Mouse (Mus musculus): ENCODE data around the gene Car14. TPM values are rescaled to one million over a fixed set of nuclear protein-coding genes. Genes with fewer than 3 reads are reported as not detected.
A peak's percentile ranks its signal among the peaks of the same experiment; 100 is the strongest.
"Not testable (repeated sequence)": the region's sequence is repeated elsewhere in the genome, so short reads cannot be mapped to it uniquely, and the experiment has no call there.

Car14 gene
- total RNA-seq, 2 experiments from 2014 or later, result 87.3 to 91.0 TPM

DNA sequence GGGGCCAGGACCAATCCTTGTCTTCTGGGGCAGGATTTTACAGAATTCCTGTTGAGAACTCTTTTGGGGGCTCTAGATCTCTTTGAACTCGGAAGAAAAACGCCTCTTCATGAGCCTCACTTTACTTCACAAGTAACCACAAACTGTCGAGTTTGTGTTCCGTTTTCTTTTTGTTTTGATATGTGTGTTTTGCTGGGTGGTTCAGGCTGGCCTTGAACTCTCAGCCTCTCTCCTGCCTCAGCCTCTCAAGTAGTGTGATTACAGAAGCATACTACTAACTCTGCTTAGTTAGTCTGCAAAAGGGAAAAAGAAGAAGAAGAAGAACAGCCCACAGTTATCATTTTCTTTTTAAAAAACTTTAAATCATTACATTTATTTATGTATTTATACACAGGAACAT, 19.7 kb upstream of the Car14 start:
- DNase-seq, result no peak

DNA sequence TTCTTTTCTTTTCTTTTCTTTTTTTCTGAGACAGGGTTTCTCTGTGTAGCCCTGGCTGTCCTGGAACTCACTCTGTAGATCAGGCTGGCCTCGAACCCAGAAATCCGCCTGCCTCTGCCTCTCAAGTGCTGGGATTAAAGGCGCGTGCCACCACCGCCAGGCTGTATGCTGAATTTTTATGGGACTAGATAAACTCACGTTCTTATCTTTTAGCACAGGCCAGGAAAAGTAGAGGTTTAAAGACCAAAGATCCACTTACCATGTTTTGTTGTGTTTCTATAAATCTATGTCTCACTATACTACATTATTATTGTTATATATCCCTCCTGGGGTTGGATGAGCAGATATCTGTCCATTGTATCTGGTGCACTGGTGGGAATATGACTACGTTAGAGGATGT, 18.9 kb upstream of the Car14 start:
- not testable (repeated sequence) for DNase-seq

DNA sequence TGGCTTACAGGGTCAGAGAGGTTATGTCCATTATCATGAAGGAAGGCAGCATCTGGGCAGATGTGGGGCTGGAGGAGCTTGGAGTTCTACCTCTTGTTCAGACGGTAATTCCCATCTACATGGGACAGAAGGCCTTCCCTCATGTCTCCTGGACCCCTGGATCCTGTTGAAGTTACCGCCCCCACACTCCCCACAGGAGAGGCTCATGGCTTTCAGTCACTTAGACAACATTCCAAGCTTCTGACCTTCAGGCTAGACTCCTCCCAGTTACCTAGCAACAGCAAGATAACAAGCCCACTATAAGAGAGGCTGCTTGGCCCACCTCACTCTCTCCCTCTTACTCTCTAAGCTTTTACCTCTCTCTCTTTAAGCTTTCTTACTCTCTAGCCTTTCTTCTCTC, 16.0 kb upstream of the Car14 start:
- not testable (repeated sequence) for DNase-seq

DNA sequence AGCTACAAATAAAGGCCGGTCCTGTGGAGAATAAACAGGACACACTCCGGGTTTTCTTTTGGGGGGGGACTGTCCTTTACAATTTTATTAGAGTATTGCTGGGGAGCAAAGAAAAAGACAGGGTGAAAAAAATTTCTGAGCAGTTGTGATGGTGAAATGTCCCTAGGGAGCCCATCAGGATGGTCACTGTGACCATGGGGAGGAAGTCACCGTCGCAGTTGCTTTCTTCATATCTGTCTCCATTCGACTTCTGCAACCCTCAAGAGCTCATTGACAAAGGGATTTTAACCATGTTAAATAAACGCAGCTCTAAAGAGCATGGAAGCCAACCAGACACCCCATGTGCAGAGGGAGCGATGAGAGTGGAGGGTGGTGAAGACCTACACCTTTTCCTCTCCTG, 12.3 kb upstream of the Car14 start:
- no peak for DNase-seq

DNA sequence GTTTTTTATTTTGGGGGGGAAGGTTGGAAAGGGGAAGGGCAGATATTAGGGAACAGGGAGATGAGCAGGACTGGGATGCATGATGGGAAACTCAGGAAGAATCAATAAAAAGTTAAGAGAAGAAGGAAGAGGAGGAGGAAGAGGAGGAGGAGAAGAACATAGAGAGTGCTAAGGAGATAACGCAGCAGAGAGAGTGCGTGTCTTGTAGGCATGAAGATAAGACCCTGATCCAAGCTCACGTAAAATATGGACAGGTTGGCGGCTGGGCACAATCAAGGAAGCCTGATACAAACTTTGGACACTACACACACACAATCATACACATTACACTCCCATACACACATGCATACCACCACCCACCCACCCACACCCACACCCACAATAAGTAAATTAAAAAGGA, 10.2 kb upstream of the Car14 start:
- DNase-seq, result no peak

DNA sequence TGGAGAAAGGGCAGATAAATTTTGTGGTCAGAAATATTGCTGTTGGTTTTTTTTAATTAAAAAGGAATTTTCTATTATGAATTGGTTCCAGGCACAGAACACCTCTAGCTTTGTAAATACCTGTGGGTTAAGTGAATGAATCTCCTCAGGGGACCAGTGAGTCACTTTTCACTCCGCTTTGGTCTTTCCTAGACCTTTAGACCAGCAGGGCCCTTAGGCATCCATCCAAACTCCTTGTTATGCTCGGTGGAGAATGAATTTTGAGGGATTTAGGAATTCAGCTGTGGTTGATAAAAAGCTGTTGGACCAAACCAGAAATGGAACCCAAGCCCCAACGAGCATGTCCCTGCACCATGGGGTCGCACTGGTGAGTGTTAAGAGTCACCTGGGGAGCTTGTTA, 3.1 kb upstream of the Car14 start:
- DNase-seq, result no peak

DNA sequence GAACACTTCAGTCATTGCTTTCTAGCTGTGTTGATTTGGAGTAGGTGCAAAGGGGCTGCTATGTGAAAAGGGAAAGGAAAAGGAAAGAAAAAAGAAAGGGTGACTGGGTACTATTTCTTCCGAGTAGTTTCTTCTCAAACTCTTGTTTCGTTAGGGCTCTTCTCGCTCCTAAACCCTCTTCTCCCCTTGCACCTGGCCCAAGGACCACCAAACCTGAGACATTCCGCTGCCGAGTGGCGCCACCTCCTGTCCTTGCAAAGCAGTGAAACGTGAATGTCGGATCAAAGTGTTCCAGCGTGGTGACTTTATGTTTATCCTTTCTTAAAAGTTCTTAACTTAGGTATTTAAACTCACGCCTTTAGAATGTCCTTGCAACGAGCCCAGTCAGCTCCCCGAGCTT, 2.4 kb upstream of the Car14 start:
- peak; percentile 68 for DNase-seq

DNA sequence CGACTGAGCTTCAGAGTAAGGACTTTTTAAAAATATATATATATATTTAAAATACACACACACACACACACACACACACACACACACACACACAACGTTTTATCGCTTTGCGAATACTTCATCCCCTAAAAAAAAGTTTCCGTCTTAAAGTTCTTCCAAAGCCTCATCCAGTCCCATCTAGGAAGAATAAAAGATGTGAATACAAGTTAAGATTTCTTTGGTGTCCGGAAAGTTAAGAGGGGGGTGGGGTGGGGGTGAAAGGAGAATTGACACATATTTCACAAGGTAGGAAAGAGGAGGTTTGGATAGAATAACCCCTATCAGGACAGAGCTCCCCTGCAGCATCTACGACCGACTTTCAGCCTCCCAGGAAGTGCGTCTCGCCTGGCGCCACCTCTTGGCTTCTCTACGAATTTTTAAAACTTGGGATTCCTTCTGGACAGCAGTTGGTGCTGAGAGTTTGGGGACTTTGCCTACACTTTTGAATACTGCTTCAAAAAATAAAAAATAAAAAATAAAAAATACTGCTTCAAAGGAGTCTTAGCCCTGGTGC, 1.5 kb upstream of the Car14 start:
- peak; percentile 70 for DNase-seq

DNA sequence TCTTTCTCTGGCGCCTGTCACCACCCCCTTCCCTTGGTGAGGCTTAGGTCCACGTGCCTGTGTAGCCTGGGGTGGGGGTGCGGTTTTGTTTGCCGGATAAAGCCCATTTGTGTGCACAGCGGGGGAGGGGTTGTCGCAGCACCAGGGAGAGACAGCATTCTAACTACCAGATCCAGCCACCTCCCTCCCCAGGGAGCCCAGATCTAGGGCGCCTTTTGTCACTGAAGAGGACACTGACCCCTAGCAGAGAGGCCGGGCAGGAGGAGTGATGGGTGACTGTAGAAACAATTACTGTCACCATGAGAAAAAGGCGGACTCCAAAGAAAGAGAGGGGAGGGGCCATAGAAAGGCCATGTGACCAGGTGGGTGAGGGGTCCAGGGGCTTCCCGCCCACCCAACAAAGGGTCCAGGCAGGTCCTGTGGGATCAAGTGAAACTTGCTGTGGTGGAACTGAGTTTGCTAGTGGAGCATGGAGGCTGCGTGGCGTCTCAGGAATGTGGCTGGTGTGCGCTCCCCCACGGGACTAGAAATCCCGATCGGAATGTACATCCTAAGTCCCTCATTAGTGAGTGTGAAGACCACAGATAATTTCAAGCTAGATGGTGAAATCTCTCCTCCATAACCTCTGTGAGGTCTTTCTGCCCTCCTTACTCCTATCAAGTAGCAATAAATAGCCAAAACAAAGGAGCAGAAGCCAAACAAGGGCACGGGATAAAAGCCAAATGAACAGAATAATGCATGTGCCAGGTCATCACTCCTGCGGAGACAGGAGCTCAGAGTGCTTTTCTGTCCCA, 852 bp upstream of the Car14 start:
- DNase-seq, result peak; percentile 43

DNA sequence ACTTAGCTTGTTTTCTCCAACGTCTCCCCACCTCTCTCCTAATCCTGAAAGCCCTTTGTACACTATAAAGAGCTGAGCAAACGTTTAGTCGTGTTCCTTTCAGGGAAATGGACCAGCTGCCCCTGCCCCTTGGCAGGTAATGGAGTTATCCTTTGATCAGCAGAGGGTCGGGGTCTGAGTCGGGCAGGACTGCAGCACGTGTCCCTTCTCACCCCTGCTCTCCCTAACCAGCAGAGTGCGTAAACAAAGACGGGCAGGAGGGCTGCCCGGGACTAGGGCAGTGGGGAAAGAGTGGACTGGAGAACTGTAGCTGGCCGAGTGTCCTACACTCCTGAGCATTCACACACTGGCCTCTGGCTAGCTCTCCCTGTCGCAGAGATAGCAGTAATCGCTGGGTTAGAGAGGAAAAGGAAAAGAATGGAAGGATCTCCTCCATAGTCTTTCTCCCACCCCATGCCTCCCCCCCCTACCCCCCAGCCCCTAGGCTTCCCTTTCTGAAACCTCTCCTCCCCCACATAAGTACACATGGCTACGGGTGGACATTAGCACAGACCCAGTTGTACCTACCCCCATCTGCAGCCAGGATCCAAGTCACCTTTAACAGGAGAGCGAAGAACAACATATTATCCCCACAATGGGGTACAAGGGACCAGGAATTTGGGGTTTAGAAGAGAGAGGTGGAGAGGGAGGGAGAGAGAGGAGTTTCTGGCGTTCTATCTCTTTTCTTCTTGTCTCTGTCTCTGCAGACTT, 563 bp downstream of the Car14 start:
- peak; percentile 21 for DNase-seq

DNA sequence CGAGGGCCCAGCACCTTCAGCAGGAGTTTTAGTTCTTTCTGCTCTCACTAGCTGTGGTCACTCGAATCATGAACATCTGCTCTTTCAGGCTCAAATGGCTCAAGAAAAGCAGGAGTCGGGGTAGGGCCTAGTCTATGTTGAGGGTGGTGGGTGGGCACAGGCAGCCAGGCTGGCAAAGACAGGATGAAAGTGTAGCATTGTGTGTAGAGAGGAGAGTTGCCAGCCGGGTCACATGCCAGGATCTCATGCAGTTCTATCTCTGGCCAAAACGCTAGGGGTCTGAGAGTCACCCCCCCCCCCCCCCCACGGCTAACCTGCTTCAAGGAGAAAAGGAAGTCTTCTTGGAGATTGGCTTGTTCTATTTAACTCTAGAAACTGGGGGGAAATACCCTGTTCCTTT, 1.8 kb downstream of the Car14 start:
- peak; percentile 38 for DNase-seq

DNA sequence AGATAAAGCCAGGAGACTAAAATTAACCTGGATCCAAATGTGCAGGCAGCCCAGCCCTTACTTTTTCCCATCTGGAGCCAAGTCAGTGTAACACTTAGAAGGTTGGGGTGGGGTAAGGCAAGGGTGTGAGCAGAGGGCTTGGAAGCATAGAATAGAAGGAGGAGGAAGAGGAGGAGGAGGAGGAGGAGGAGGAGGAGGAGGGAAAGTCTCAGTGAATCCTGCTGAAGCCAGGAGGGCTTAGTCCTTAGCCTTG, 2.2 kb downstream of the Car14 start:
- DNase-seq, result no peak

DNA sequence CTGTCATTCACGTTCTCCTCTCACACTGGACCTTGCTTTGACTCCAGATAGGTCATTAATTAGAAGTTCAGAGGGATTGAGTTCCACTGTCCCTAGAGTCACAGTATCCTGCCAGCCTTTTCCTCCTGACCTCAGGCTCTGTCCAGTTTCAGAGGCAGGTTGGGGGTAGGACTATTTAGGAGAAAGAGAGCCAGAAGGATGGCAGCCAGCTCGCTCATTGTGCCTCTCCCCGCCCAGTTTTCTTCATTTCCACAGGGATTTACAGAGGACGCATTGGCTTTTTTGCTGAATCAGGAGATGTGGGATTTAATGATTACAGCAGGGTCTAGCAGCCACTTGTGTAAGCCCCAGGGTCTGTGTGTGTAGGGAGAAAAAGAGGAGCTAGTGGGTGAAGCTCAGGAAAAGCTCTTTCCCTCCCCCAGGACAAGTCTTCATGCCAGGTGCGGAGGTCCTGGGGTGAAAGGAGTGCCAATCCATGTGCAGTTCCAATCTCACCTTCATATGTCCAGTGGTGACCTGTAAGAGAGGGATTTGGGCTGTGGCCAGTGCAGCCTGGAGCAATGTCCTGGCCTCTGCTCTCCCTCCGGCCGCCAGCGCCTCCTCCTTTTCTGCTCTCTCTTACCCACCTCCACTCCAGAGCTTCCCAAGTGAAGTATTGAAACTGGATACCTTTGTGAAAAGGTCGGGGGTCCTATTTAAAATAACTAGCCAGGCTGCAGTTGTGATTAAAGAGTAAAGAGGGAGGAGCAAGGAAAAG, 2.7 kb downstream of the Car14 start:
- peak; percentile 39 for DNase-seq

DNA sequence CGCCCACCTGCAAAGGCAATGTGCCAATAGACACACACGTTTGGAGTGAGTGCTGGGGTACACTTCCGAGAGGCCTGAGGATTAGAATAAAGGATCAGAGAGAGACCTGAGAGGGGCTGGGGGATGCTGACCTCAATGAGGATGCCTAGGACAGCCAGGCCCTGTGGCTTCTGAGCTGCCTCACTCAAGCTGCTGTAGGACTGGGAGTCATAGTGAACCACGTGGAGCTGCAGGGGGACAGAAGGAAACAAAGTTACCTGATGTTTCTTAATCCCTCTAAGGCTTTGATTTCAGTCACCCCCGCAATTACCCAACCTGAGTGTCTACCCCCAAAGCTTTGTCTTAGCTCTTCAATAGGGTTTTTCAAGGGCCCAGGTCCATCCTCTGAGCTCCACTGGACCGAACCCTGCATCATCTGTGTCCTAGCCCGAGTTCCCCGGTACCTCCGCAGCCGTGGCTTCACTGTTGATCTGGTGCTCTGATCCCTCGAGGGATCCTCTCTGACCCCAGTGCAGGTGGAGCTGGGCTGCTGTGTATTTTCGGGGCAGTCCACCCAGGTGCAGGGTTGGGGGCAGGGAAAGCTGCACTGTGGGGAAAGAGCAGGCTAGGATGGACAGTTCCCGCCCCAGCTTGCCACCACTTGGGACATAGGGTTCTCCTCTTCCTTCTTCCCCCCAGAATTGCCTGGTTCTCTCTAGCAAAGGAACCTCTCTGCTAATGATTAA, 4.5 kb downstream of the Car14 start:
- DNase-seq, result no peak

DNA sequence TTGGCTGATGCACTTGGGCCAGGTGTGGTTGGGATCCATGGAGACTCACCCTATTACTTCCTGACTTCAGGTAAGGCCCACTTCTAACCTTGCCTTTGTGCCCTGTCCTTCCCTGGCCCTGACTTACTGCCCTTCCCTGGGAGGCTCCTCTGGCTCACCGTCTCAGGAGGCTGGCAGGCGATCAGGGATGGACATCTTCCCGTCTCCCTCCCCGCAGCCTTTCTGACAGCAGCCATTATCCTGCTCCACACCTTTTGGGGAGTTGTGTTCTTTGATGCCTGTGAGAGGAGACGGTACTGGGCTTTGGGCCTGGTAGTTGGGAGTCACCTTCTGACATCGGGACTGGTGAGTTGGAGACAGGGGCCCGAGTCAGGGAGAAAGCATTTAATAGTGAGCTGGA, 9.0 kb downstream of the Car14 start:
- not testable (repeated sequence) for DNase-seq

DNA sequence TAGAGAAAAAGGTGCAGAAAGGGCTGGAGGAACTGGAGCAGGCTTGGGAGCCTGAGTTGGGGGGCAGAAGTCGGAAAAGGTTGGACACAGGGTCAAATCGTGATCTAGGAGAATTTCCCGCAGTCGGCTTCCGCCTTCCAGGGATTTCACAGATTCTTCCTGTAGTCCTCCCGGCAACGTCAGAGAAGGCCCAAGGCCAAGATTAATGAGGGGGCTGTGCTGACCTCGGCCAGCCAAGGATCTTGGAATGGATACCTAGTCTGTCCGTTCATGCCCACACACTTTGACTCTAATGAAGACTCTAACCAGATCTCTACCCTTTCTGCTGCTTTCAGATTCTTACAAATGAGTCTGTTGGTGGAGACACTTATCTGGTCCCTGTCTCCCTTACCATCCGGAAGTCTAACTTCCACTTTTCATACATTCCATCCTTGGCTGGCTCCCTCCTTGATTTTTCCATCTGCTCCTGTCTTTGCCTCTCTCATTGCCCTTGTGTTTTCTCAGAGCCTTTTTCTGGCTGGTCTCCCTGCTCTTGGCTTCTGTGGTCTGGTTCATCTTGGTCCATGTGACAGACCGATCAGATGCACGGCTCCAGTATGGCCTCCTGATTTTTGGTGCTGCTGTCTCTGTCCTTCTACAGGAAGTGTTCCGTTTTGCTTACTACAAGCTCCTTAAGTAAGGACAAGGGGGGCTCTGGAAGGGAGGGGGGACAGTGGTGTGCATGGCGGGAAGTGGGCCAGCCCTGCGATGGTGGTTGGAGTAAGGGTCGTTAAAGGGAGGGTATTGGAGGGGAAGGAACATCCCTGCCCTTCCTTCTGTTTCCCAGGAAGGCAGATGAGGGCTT, 10.0 kb downstream of the Car14 start:
- peak; percentile 78 for DNase-seq

DNA sequence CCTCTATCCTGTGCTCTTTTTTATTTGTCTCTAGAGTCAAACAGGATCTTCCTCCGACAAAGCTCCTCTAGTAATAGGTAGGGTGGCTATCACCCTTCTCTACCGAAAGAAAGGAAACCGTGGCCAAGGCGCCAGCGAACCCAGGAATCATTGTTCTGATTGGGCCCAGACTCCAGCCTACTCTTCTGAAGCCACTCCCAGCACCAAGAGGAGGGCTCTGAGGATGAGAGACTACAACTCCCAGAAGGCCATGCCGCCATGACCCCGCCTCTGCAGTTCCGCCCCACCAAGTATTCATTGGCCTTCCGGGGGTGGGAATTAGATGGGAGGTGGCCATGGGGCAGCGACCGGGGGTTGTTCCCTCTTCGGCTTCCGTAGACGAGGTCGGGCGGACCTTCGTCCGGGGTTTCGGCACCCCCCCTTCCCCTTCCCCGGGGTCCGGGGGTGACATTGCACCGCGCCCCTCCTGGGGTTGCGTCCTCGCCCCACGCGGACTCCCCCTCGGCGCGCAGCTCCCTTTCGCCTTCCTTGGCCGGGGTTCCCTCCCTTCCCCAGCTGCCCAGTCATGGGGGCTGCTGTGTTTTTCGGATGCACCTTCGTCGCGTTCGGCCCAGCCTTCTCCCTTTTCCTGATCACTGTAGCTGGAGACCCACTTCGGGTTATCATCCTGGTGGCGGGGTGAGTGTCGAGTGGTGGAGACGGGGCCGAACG, 10.7 kb downstream of the Car14 start, which contains the start of gene Aph1a:
Aph1a (plus strand) TSS at position 364 of the 711 bp plus-strand sequence.
- DNase-seq, result peak; percentile 96

DNA sequence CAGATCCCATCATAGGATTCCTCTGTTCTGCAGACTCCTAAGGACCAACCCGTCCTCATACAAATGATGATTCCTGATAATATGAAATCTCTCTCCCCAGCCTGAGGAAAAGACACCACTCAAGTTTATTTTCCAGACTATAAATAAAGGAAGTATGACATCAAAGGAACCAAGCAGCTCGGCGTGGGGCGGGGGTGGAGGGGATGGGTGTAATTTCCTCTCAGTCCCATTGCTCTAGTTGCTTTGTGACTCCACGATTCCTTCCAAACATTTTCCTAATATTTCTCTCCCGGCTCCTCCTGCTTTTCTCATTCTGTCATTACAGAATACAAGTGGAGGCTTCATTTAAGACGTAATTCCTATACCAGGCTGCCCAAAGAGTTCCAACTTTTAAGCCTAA, 11.4 kb downstream of the Car14 start:
- peak; percentile 31 for DNase-seq

DNA sequence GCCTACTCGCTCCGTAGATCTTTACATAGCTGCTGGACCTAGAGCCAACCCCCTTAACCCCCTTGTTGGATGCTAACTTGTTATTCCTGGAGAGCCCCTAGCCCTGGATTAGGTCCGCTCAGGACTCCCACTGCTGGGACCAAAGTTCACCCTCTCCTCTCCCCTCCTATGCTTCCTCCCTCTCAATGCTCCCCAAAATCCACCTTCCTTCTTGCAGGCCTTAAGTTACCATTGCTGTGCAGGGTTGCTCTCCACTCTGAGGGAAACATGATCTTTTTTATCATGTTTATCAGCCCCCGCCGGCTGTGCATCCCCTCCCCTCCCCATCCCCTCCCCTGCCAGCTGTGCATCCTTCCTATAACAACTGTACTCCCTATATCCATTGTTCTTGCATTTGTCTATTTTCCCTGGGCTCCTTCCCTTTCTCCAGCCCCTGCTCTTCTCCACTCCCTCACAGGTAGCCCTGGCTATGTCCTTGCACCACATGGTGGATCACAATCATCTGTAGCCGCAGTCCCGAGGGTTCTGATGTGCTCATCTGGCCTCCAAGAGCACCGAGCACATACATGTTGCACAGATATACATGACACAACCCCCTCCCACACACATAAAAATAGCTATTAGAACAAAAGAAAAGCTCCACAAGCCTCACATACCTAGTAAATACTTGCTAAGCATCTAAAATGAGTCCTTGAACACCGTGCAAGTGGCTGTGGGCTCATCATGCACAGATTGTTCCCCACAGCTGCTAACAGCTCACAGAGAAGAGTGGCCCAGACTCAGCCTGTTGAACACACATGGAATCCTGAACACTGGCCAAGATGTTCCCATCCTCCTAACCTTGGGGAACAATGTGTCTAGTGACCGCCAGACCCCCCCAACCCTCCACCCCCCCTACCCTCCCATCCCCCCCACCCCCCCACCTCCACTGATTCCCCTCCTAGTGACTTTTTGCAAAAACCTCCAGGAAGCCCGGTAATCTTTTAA, 12.1 kb downstream of the Car14 start:
- no peak for DNase-seq
